Mouse (Mus musculus): ENCODE results near the gene Endod1.

DNA sequence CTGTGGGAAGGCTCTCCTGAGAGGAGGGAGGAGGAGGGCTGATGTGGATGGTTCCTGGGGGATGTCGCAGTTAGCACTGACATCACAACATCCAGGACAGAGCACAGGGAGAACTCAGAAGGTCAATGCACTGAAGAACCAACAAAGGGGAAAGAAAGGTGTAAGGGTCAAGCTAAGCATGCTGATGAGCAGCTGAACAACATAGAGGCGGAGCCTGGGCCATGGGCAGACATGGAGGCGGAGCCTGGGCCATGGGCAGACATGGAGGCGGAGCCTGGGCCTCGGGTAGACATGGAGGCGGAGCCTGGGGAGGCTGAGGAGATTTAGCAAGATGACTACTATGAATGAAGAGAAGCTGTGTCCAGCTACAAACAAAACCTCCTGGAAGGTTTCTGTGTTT lies 17.8 kb downstream of the Endod1 start:
- TF ChIP-seq CTCF (IDR thresholded peaks at IDR 0.05): no peak
- TF ChIP-seq EP300 (IDR thresholded peaks at IDR 0.05): no peak

Data from lung, postnatal 0 days (tissue).